Mouse (Mus musculus): ENCODE data around the gene Gdf11. TPM values are rescaled to one million over a fixed set of nuclear protein-coding genes. Genes with fewer than 3 reads are reported as not detected.

The Gdf11 gene
- polyA plus RNA-seq, 1 experiment from 2014 or later, result 7.2 TPM

GRCm38 (mm10) chr10:128870341-128870740, 21.2 kb downstream of the Gdf11 start:
- no peaks in the 10 kb centered on the region for H3K4me1 ChIP-seq (ENCODE audit: control insufficient read depth, insufficient read depth, low read length)
- no peaks in the 10 kb centered on the region for H3K27me3 ChIP-seq (ENCODE audit: control insufficient read depth, insufficient read depth, low read length)
- H3K9me3 ChIP-seq (ENCODE audit: control insufficient read depth, low read length), result no peaks in the 10 kb centered on the region
- 85% methylated on average over 3 of the region's 3 CpGs for WGBS
- no peak for ATAC-seq (ENCODE audit: low FRiP score, low TSS enrichment)
- H3K9ac ChIP-seq (ENCODE audit: low read depth, low read length), result no peak overlapping the region
- H3K4me2 ChIP-seq (replicated peaks; ENCODE audit: low read depth, low read length), result no peak overlapping the region
- H3K27ac ChIP-seq (ENCODE audit: low read depth, low read length), result no peak overlapping the region
- no peak overlapping the region for H3K4me3 ChIP-seq (ENCODE audit: low read length)
- H3K36me3 ChIP-seq (ENCODE audit: control insufficient read depth, insufficient read depth, low read length), result peaks cover 58% of the 10 kb centered on the region

GRCm38 (mm10) chr10:128866518-128866917, 25.0 kb downstream of the Gdf11 start:
- no peak overlapping the region for H3K4me3 ChIP-seq (ENCODE audit: low read length)
- no peak overlapping the region for H3K27ac ChIP-seq (ENCODE audit: low read depth, low read length)
- no peaks in the 10 kb centered on the region for H3K9me3 ChIP-seq (ENCODE audit: control insufficient read depth, low read length)
- no peak overlapping the region for H3K4me2 ChIP-seq (replicated peaks; ENCODE audit: low read depth, low read length)
- ATAC-seq (ENCODE audit: low FRiP score, low TSS enrichment), result no peak
- H3K27me3 ChIP-seq (ENCODE audit: control insufficient read depth, insufficient read depth, low read length), result no peaks in the 10 kb centered on the region
- peaks cover 37% of the 10 kb centered on the region for H3K36me3 ChIP-seq (ENCODE audit: control insufficient read depth, insufficient read depth, low read length)
- no peak overlapping the region for H3K9ac ChIP-seq (ENCODE audit: low read depth, low read length)
- no peaks in the 10 kb centered on the region for H3K4me1 ChIP-seq (ENCODE audit: control insufficient read depth, insufficient read depth, low read length)
- WGBS, result 96% methylated on average over 1 of the region's 1 CpGs

- WGBS, result 86% methylated on average over 3 of the region's 3 CpGs
- no peak overlapping the region for H3K9ac ChIP-seq (ENCODE audit: low read depth, low read length)
- no peak for ATAC-seq (ENCODE audit: low FRiP score, low TSS enrichment)
- H3K4me3 ChIP-seq (ENCODE audit: low read length), result no peak overlapping the region
- H3K27me3 ChIP-seq (ENCODE audit: control insufficient read depth, insufficient read depth, low read length), result no peaks in the 10 kb centered on the region
- no peak overlapping the region for H3K4me2 ChIP-seq (replicated peaks; ENCODE audit: low read depth, low read length)
- no peak overlapping the region for H3K27ac ChIP-seq (ENCODE audit: low read depth, low read length)
- H3K9me3 ChIP-seq (ENCODE audit: control insufficient read depth, low read length), result no peaks in the 10 kb centered on the region
- H3K36me3 ChIP-seq (ENCODE audit: control insufficient read depth, insufficient read depth, low read length), result peaks cover 38% of the 10 kb centered on the region
- no peaks in the 10 kb centered on the region for H3K4me1 ChIP-seq (ENCODE audit: control insufficient read depth, insufficient read depth, low read length)
These were observed 25.5 kb downstream of the Gdf11 start for GRCm38 (mm10) chr10:128866042-128866441.

- Histone ChIP-seq H3K4me1 (ENCODE audit: control insufficient read depth, insufficient read depth, low read length) (no peaks in the 10 kb centered on the region), H3K4me2 (replicated peaks; ENCODE audit: low read depth, low read length) (no peak overlapping the region), H3K9me3 (ENCODE audit: control insufficient read depth, low read length) (no peaks in the 10 kb centered on the region), H3K27me3 (ENCODE audit: control insufficient read depth, insufficient read depth, low read length) (no peaks in the 10 kb centered on the region), H3K27ac (ENCODE audit: low read depth, low read length) (no peak overlapping the region), H3K9ac (ENCODE audit: low read depth, low read length) (no peak overlapping the region), H3K4me3 (ENCODE audit: low read length) (no peak overlapping the region), H3K36me3 (ENCODE audit: control insufficient read depth, insufficient read depth, low read length) (peaks cover 52% of the 10 kb centered on the region)
- ATAC-seq (ENCODE audit: low FRiP score, low TSS enrichment), result no peak
These were observed 30.3 kb downstream of the Gdf11 start for GRCm38 (mm10) chr10:128861176-128861575.

- H3K4me1 ChIP-seq (ENCODE audit: control insufficient read depth, insufficient read depth, low read length), result no peaks in the 10 kb centered on the region; the same call in 1 of the 2 replicates
- H3K27ac ChIP-seq (ENCODE audit: low read depth, low read length), result no peak overlapping the region
- H3K4me3 ChIP-seq (ENCODE audit: low read length), result no peak overlapping the region
- H3K4me2 ChIP-seq (replicated peaks; ENCODE audit: low read depth, low read length), result no peak overlapping the region
- no peak overlapping the region for H3K9ac ChIP-seq (ENCODE audit: low read depth, low read length)
- no peaks in the 10 kb centered on the region for H3K27me3 ChIP-seq (ENCODE audit: control insufficient read depth, insufficient read depth, low read length)
- H3K9me3 ChIP-seq (ENCODE audit: control insufficient read depth, low read length), result no peaks in the 10 kb centered on the region
- no peak for ATAC-seq (ENCODE audit: low FRiP score, low TSS enrichment)
- 42% methylated on average over 3 of the region's 3 CpGs for WGBS
- peaks cover 57% of the 10 kb centered on the region for H3K36me3 ChIP-seq (ENCODE audit: control insufficient read depth, insufficient read depth, low read length)
These were observed 41.2 kb downstream of the Gdf11 start for GRCm38 (mm10) chr10:128850339-128850738.

- Histone ChIP-seq H3K36me3 (ENCODE audit: control insufficient read depth, insufficient read depth, low read length) (peaks cover 61% of the 10 kb centered on the region), H3K9ac (ENCODE audit: low read depth, low read length) (no peak overlapping the region), H3K4me2 (replicated peaks; ENCODE audit: low read depth, low read length) (no peak overlapping the region), H3K27me3 (ENCODE audit: control insufficient read depth, insufficient read depth, low read length) (no peaks in the 10 kb centered on the region), H3K4me1 (ENCODE audit: control insufficient read depth, insufficient read depth, low read length) (no peaks in the 10 kb centered on the region; the same call in 1 of the 2 replicates), H3K4me3 (ENCODE audit: low read length) (no peak overlapping the region), H3K9me3 (ENCODE audit: control insufficient read depth, low read length) (no peaks in the 10 kb centered on the region), H3K27ac (ENCODE audit: low read depth, low read length) (no peak overlapping the region)
- WGBS, result 26% methylated on average over 2 of the region's 2 CpGs
- ATAC-seq (ENCODE audit: low FRiP score, low TSS enrichment), result no peak
These were observed 43.1 kb downstream of the Gdf11 start for GRCm38 (mm10) chr10:128848426-128848825.

GRCm38 (mm10) chr10:128846664-128847063, 44.9 kb downstream of the Gdf11 start:
- Histone ChIP-seq H3K4me3 (ENCODE audit: low read length) (no peak overlapping the region), H3K4me1 (ENCODE audit: control insufficient read depth, insufficient read depth, low read length) (no peaks in the 10 kb centered on the region; the same call in 1 of the 2 replicates), H3K27ac (ENCODE audit: low read depth, low read length) (no peak overlapping the region), H3K27me3 (ENCODE audit: control insufficient read depth, insufficient read depth, low read length) (no peaks in the 10 kb centered on the region), H3K4me2 (replicated peaks; ENCODE audit: low read depth, low read length) (no peak overlapping the region), H3K36me3 (ENCODE audit: control insufficient read depth, insufficient read depth, low read length) (peaks cover 66% of the 10 kb centered on the region), H3K9me3 (ENCODE audit: control insufficient read depth, low read length) (no peaks in the 10 kb centered on the region), H3K9ac (ENCODE audit: low read depth, low read length) (no peak overlapping the region)
- WGBS, result 87% methylated on average over 4 of the region's 4 CpGs
- ATAC-seq (ENCODE audit: low FRiP score, low TSS enrichment), result no peak

- Histone ChIP-seq H3K9me3 (ENCODE audit: control insufficient read depth, low read length) (no peaks in the 10 kb centered on the region), H3K4me3 (ENCODE audit: low read length) (no peak overlapping the region), H3K4me2 (replicated peaks; ENCODE audit: low read depth, low read length) (no peak overlapping the region), H3K4me1 (ENCODE audit: control insufficient read depth, insufficient read depth, low read length) (no peaks in the 10 kb centered on the region; the same call in 1 of the 2 replicates), H3K9ac (ENCODE audit: low read depth, low read length) (no peak overlapping the region), H3K36me3 (ENCODE audit: control insufficient read depth, insufficient read depth, low read length) (peaks cover 69% of the 10 kb centered on the region), H3K27ac (ENCODE audit: low read depth, low read length) (0 out of 2 replicates have a peak overlapping the region, but pooled peaks have one; percentile 13), H3K27me3 (ENCODE audit: control insufficient read depth, insufficient read depth, low read length) (no peaks in the 10 kb centered on the region)
- 45% methylated on average over 2 of the region's 2 CpGs for WGBS
- ATAC-seq (ENCODE audit: low FRiP score, low TSS enrichment), result no peak
These were observed 46.0 kb downstream of the Gdf11 start for GRCm38 (mm10) chr10:128845516-128845915.

GRCm38 (mm10) chr10:128843260-128843659, 48.3 kb downstream of the Gdf11 start:
- Histone ChIP-seq H3K4me1 (ENCODE audit: control insufficient read depth, insufficient read depth, low read length) (no peaks in the 10 kb centered on the region; the same call in 1 of the 2 replicates), H3K4me3 (ENCODE audit: low read length) (no peak overlapping the region), H3K36me3 (ENCODE audit: control insufficient read depth, insufficient read depth, low read length) (peaks cover 66% of the 10 kb centered on the region), H3K4me2 (replicated peaks; ENCODE audit: low read depth, low read length) (no peak overlapping the region), H3K9ac (ENCODE audit: low read depth, low read length) (no peak overlapping the region), H3K27ac (ENCODE audit: low read depth, low read length) (no peak overlapping the region), H3K27me3 (ENCODE audit: control insufficient read depth, insufficient read depth, low read length) (no peaks in the 10 kb centered on the region), H3K9me3 (ENCODE audit: control insufficient read depth, low read length) (no peaks in the 10 kb centered on the region)
- no peak for ATAC-seq (ENCODE audit: low FRiP score, low TSS enrichment)
- WGBS, result 93% methylated on average over 5 of the region's 5 CpGs
